Mouse (Mus musculus) lung, embryonic 14.5 days (tissue): ENCODE measurements around the gene Gm42791. TPM values are rescaled to one million over a fixed set of nuclear protein-coding genes. Genes with fewer than 3 reads are reported as not detected.

Experiments
- ATAC-seq: fragments of 200-750 bp; cut with Nextera tagmentation; 2 replicates; pipeline ENCODE4 v1.8.0; 2017; ENCODE audit warnings: mild to moderate bottlenecking, moderate TSS enrichment, moderate library complexity; ENCODE audit not compliant: insufficient read depth
- DNase-seq: peaks from one replicate; pipeline ENCODE4 v3.0.0-alpha.2; 2015
- H3K27ac ChIP-seq: fragments of 300-500 bp; sonication (generic); 2 replicates; pipeline ENCODE4 v1.5.1; 2014; ENCODE audit warnings: low read depth, mild to moderate bottlenecking, moderate library complexity
- H3K27me3 ChIP-seq: fragments of 300-500 bp; sonication (generic); 2 replicates; pipeline ENCODE4 v1.6.1; 2014; ENCODE audit warnings: low read length, control low read depth; ENCODE audit not compliant: insufficient read depth
- H3K36me3 ChIP-seq: fragments of 300-500 bp; sonication (generic); 2 replicates; pipeline ENCODE4 v1.6.1; 2014; ENCODE audit warnings: control low read depth; ENCODE audit not compliant: insufficient read depth
- H3K4me1 ChIP-seq: fragments of 300-500 bp; sonication (generic); 2 replicates; pipeline ENCODE4 v1.6.1; 2014; ENCODE audit warnings: antibody characterized with exemption, control low read depth; ENCODE audit not compliant: insufficient read depth
- H3K4me2 ChIP-seq: fragments of 300-500 bp; sonication (generic); 2 replicates; pipeline ENCODE4 v1.6.1; 2014; ENCODE audit warnings: mild to moderate bottlenecking
- H3K4me3 ChIP-seq: fragments of 300-500 bp; sonication (generic); 2 replicates; pipeline ENCODE4 v1.5.1; 2014; ENCODE audit warnings: low read depth, low read length
- H3K9ac ChIP-seq: fragments of 300-500 bp; sonication (generic); 2 replicates; pipeline ENCODE4 v1.6.1; 2014
- H3K9me3 ChIP-seq: fragments of 300-500 bp; sonication (generic); 2 replicates; pipeline ENCODE4 v1.6.1; 2016; ENCODE audit warnings: low read depth, low read length, control low read depth
- CTCF ChIP-seq: IDR thresholded peaks from 2 replicates; pipeline ENCODE4 v1.5.1; 2016; ENCODE audit warnings: antibody characterized with exemption, low read depth
- WGBS: fragments of 180-500 bp; shearing (Covaris S2); extraction: QIAGEN DNeasy Blood & Tissue Kit; methylation state at CpG from one replicate; pipeline ENCODE4 v1.1.7; 2014; 5-methylcytosine and 5-hydroxymethylcytosine counted together
- polyA plus RNA-seq: library from polyadenylated mRNA; unstranded; fragments of >200 nt; fragmentation: Nextera tagmentation; extraction: Ambion mirVana; gene quantifications from 2 replicates; pipeline ENCODE4 v1.2.1, GENCODE M21; 2014

Gm42791 gene
- polyA plus RNA-seq, 1 experiment from 2014 or later: 0.58 TPM

- no peak for ATAC-seq
Measured at GRCm38 (mm10) chr5:148916775-148917174, 78.2 kb downstream of the Gm42791 start.

GRCm38 (mm10) chr5:148912262-148912661 lies 82.7 kb downstream of the Gm42791 start:
- no peaks in the 10 kb centered on the region for H3K4me1 ChIP-seq

More at GRCm38 (mm10) chr5:148916775-148917174, 78.2 kb downstream of the Gm42791 start:
- Histone ChIP-seq H3K27ac (no peak overlapping the region), H3K4me3 (no peak overlapping the region), H3K27me3 (no peaks in the 10 kb centered on the region), H3K9me3 (no peaks in the 10 kb centered on the region), H3K36me3 (peaks cover 60% of the 10 kb centered on the region), H3K4me1 (no peaks in the 10 kb centered on the region), H3K4me2 (no peak overlapping the region), H3K9ac (no peak overlapping the region)
- TF ChIP-seq CTCF: no peak
- 87% methylated on average over 6 of the region's 6 CpGs for WGBS
- DNase-seq: no peak

DNA sequence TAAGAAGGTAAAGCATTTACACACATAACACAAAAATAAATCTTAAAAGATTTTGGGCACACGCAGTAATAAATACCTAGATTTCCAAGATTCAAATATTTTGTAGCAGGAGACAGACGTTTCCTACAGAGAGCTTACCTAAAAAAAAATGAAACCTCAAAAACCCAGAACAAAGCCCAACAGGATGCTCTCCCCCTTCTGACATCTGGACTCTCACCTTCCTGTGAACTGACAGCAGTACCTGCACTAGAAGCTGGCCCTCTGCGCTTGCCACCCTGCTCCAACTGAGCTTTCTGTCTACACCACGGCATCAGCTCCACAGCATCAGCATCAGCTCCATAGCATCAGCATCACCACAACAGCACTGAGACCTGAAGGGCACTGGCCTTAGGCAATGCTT lies 84.9 kb downstream of the Gm42791 start:
- no peak for DNase-seq
- no peak for TF ChIP-seq CTCF
- WGBS: 88% methylated on average over 4 of the region's 4 CpGs
- ATAC-seq: no peak
- H3K27me3 ChIP-seq: no peaks in the 10 kb centered on the region
- no peaks in the 10 kb centered on the region for H3K9me3 ChIP-seq
- no peak overlapping the region for H3K4me2 ChIP-seq
- no peak overlapping the region for H3K4me3 ChIP-seq
- peaks cover 19% of the 10 kb centered on the region for H3K36me3 ChIP-seq
- no peak overlapping the region for H3K9ac ChIP-seq
- H3K4me1 ChIP-seq: no peaks in the 10 kb centered on the region
- H3K27ac ChIP-seq: no peak overlapping the region

More at GRCm38 (mm10) chr5:148912262-148912661, 82.7 kb downstream of the Gm42791 start:
- Histone ChIP-seq H3K4me2 (no peak overlapping the region), H3K9ac (no peak overlapping the region), H3K27ac (no peak overlapping the region), H3K36me3 (peaks cover 37% of the 10 kb centered on the region), H3K27me3 (no peaks in the 10 kb centered on the region), H3K9me3 (no peaks in the 10 kb centered on the region), H3K4me3 (no peak overlapping the region)
- 36% methylated on average over 3 of the region's 3 CpGs for WGBS
- no peak for TF ChIP-seq CTCF
- ATAC-seq (no peak), DNase-seq (no peak)

DNA sequence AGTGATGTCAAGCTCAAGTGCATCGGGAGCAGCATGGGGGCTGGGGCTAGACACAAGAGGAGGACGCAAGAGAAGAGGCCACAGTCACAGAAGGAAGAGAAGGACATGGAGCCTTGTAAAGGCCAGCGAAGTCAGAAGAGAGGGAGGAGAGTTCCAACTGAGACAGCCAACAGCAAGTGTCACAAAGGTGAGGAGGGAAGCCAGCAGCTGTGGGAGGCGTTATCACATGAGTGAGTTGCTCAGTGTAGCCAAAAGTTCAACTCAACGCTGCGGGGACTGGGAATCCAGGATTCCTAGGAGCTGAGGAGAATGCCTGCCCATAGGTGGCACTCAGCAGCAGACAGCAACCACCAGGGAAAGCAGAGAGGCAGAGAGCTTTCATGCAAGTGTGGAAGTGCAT lies 85.5 kb downstream of the Gm42791 start:
- WGBS: 28% methylated on average over 6 of the region's 6 CpGs
- Histone ChIP-seq H3K4me1 (no peaks in the 10 kb centered on the region), H3K27ac (0 out of 2 replicates have a peak overlapping the region, but pooled peaks have one; percentile 8), H3K4me3 (no peak overlapping the region), H3K9me3 (no peaks in the 10 kb centered on the region), H3K4me2 (no peak overlapping the region), H3K36me3 (peaks cover 20% of the 10 kb centered on the region), H3K27me3 (no peaks in the 10 kb centered on the region), H3K9ac (no peak overlapping the region)
- TF ChIP-seq CTCF: peak; percentile 62
- DNase-seq (peak; percentile 58), ATAC-seq (0 out of 2 replicates have a peak, but pooled peaks have one; percentile 33)

GRCm38 (mm10) chr5:148909057-148909395 lies 85.9 kb downstream of the Gm42791 start:
- Histone ChIP-seq H3K4me1 (no peaks in the 10 kb centered on the region), H3K9me3 (no peaks in the 10 kb centered on the region), H3K27ac (0 out of 2 replicates have a peak overlapping the region, but pooled peaks have one; percentile 8), H3K36me3 (peaks cover 24% of the 10 kb centered on the region), H3K4me2 (no peak overlapping the region), H3K4me3 (no peak overlapping the region), H3K9ac (no peak overlapping the region), H3K27me3 (no peaks in the 10 kb centered on the region)
- WGBS: 22% methylated on average over 7 of the region's 7 CpGs
- DNase-seq (peak; percentile 50), ATAC-seq (peak; percentile 69; the same call in 1 of the 2 replicates)
- TF ChIP-seq CTCF: peak; percentile 53

DNA sequence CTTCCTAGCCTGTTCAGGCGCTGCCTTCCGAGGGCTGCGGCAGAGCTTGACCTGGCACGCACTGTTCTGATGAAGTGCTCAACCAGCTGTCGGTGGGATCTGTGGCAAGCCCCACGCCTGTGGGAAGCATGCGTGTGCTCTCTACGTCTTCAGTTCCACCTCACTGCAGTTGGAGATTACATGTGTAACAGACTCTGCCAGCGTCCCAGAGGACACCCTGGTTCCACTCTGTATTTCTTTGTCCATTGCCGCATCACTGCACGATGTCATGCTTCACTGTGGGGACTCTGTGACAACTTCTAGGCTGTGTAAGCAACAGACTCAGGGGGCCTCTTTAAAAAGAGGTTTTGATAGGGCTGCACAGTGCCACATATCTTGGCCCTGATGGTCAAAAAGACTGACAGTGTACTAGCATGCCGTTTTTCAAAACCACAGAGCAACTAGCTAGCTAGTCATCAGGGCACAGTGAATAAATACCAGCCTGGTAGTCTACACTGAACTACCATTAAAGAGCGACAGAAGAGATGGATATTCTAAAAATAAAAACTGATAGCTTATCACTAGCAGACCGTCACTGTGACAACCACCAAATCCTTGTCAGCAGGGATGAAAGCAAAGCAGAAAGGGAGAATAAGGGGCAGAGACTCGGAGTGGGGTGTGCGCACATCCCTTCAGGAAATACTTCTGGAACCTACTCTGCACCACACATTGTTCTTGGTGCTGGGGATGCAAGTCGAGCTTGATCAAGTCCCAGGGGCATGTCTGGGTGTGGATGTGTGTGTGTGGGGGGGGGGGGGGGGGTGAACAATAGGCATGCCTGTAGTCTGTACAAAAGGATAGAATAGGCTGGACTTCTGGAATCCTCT lies 86.5 kb downstream of the Gm42791 start:
- no peak for TF ChIP-seq CTCF
- H3K9ac ChIP-seq: no peak overlapping the region
- DNase-seq (no peak), ATAC-seq (0 out of 2 replicates have a peak, but pooled peaks have one; percentile 4)
- H3K27me3 ChIP-seq: no peaks in the 10 kb centered on the region
- no peaks in the 10 kb centered on the region for H3K4me1 ChIP-seq
- no peak overlapping the region for H3K27ac ChIP-seq
- H3K9me3 ChIP-seq: no peaks in the 10 kb centered on the region
- no peak overlapping the region for H3K4me3 ChIP-seq
- no peak overlapping the region for H3K4me2 ChIP-seq
- 61% methylated on average over 17 of the region's 17 CpGs for WGBS
- H3K36me3 ChIP-seq: peaks cover 24% of the 10 kb centered on the region

DNA sequence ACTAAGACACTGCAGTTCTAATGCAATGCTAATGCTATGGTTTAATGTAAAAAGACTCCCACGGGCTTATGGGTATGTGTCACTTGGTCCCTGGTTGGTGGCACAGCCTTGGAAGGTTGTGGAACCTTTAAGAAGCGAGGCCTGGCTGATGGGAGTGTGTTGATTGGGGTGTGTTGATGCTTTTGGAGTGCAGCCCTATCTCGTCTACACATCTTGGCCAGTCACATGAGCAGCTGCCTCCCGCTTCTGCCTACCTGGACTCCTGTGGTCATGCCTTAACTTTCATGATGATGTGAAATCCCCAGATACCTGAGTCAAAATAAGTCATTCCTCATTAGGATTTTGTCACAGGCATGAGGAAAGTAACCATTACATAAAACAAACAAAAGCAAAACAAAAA lies 88.6 kb downstream of the Gm42791 start:
- no peak overlapping the region for H3K4me3 ChIP-seq
- peaks cover 15% of the 10 kb centered on the region; the same call in 1 of the 2 replicates for H3K36me3 ChIP-seq
- H3K4me2 ChIP-seq: no peak overlapping the region
- H3K27ac ChIP-seq: no peak overlapping the region
- no peaks in the 10 kb centered on the region for H3K27me3 ChIP-seq
- no peak for TF ChIP-seq CTCF
- H3K9ac ChIP-seq: no peak overlapping the region
- H3K9me3 ChIP-seq: no peaks in the 10 kb centered on the region
- 86% methylated on average over 4 of the region's 4 CpGs for WGBS
- ATAC-seq (no peak), DNase-seq (no peak)
- no peaks in the 10 kb centered on the region for H3K4me1 ChIP-seq
